Comparison of ENCODE assay signal across 8 mouse cellular contexts in the genomic region with DNA sequence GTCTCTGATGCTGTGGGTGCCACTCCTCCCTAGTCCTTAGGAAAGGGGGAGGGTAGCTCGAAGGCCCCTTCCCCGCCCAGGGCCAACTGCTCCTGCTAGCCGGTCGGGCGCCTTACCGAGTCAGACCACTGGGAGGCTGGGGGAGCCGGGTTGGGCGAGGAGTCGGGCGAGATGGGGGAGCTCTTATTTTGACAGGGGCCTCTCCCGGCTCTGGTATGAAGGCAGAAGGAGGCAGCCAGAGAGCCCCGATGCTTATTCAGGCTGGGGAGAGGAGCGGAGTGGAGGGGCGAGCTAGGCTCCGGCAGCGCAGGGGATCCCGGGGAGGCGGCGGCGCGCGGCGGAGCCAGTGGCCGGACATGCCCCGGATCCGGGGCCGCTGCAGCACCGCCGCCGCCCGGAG. TPM values are rescaled to one million over a fixed set of nuclear protein-coding genes. Genes with fewer than 3 reads are reported as not detected.
DNase-seq lines count a peak whose midpoint lies in the region; ATAC-seq and TF ChIP-seq lines count a peak whose summit lies in the region.

A gene (plus strand): TSS at position 274 of the 400 bp plus-strand sequence.

- TF ChIP-seq EP300 in heart, adult 2 months (IDR thresholded peaks at IDR 0.05; ENCODE audit: insufficient read depth, low read depth, low read length): peak; percentile 49; the same call in 1 of the 2 replicates

- peak; percentile 98 for DNase-seq in embryonic facial prominence, embryonic 10.5 days (ENCODE audit: low spot score)
- peak; percentile 94 to 95 for DNase-seq in heart, adult 2 months
- peak; percentile 93 for DNase-seq in kidney, adult 8-10 months
- DNase-seq in spleen, adult 18-20 months: peak; percentile 74 to 82

- WGBS in embryonic facial prominence, embryonic 10.5 days: under 1% methylated on average over 31 of the region's 31 CpGs
- under 1% methylated on average over 31 of the region's 31 CpGs for WGBS in heart, adult 2 months
- WGBS in limb, embryonic 13.5 days: under 1% methylated on average over 24 of the region's 31 CpGs
- under 1% methylated on average over 31 of the region's 31 CpGs for WGBS in midbrain, embryonic 15.5 days

- no peak for ATAC-seq in erythroblast, adult 5-6 weeks (replicated peaks; ENCODE audit: low FRiP score, poor library complexity, severe bottlenecking)
- ATAC-seq in limb, embryonic 13.5 days (ENCODE audit: low FRiP score, low read depth): peak; percentile 67
- peak; percentile 45 for ATAC-seq in midbrain, embryonic 15.5 days (replicated peaks)

- H3K36me3 ChIP-seq in erythroblast, embryonic 14.5 days (ENCODE audit: control insufficient read depth): no peaks in the 10 kb centered on the region
- 0 out of 2 replicates have a peak, but pooled peaks cover 7% of the 10 kb centered on the region for H3K36me3 ChIP-seq in embryonic facial prominence, embryonic 10.5 days (replicated peaks)
- H3K36me3 ChIP-seq in heart, adult 2 months (ENCODE audit: control insufficient read depth, insufficient read depth, low read length): peaks cover 2% of the 10 kb centered on the region; the same call in 1 of the 2 replicates
- H3K36me3 ChIP-seq in limb, embryonic 13.5 days: peaks cover 2% of the 10 kb centered on the region; the same call in 1 of the 2 replicates
- H3K36me3 ChIP-seq in midbrain, embryonic 15.5 days (replicated peaks): no peaks in the 10 kb centered on the region

- H3K4me3 ChIP-seq in erythroblast, embryonic 14.5 days (replicated peaks): peak within 1 kb of the TSS; percentile 62
- peak within 1 kb of the TSS; percentile 93 for H3K4me3 ChIP-seq in embryonic facial prominence, embryonic 10.5 days
- peak within 1 kb of the TSS; percentile 75 for H3K4me3 ChIP-seq in heart, adult 2 months
- H3K4me3 ChIP-seq in limb, embryonic 13.5 days: peak within 1 kb of the TSS; percentile 98
- H3K4me3 ChIP-seq in midbrain, embryonic 15.5 days: peak within 1 kb of the TSS; percentile 84

- H3K27ac ChIP-seq in embryonic facial prominence, embryonic 10.5 days (replicated peaks): peak within 1 kb of the TSS; percentile 96
- H3K27ac ChIP-seq in heart, adult 2 months: peak within 1 kb of the TSS; percentile 93
- peak within 1 kb of the TSS; percentile 98 for H3K27ac ChIP-seq in limb, embryonic 13.5 days
- peak within 1 kb of the TSS; percentile 98 for H3K27ac ChIP-seq in midbrain, embryonic 15.5 days

- intact Hi-C loops in heart, adult 2 months (cut with DNase I): loop anchor here (1.0 to 10.0 kb wide), 2 partner anchors 18 to 398 kb away; no protein-coding TSS in a partner anchor

- peak within 1 kb of the TSS; percentile 83 for H3K9ac ChIP-seq in heart, adult 2 months (ENCODE audit: low read depth, low read length)
- H3K9ac ChIP-seq in limb, embryonic 13.5 days: peak within 1 kb of the TSS; percentile 99
- H3K9ac ChIP-seq in midbrain, embryonic 15.5 days: peak within 1 kb of the TSS; percentile 97

- no peaks in the 10 kb centered on the region for H3K9me3 ChIP-seq in erythroblast, embryonic 14.5 days (ENCODE audit: control insufficient read depth, low read length)
- H3K9me3 ChIP-seq in embryonic facial prominence, embryonic 10.5 days: no peaks in the 10 kb centered on the region
- no peaks in the 10 kb centered on the region for H3K9me3 ChIP-seq in limb, embryonic 13.5 days
- no peaks in the 10 kb centered on the region for H3K9me3 ChIP-seq in midbrain, embryonic 15.5 days

- TF ChIP-seq CTCF in heart, adult 2 months (IDR thresholded peaks at IDR 0.05): peak; percentile 95

- H3K27me3 ChIP-seq in erythroblast, embryonic 14.5 days (ENCODE audit: control insufficient read depth): peaks cover 76% of the 10 kb centered on the region
- H3K27me3 ChIP-seq in embryonic facial prominence, embryonic 10.5 days (replicated peaks; ENCODE audit: low read depth, poor library complexity, severe bottlenecking): no peaks in the 10 kb centered on the region
- no peaks in the 10 kb centered on the region for H3K27me3 ChIP-seq in heart, adult 2 months (ENCODE audit: control insufficient read depth, insufficient read depth, low read length)
- H3K27me3 ChIP-seq in limb, embryonic 13.5 days: no peaks in the 10 kb centered on the region
- H3K27me3 ChIP-seq in midbrain, embryonic 15.5 days (replicated peaks): no peaks in the 10 kb centered on the region

- peak within 1 kb of the TSS; percentile 97 for H3K4me2 ChIP-seq in limb, embryonic 13.5 days (replicated peaks)
- H3K4me2 ChIP-seq in midbrain, embryonic 15.5 days: peak within 1 kb of the TSS; percentile 93

- peaks cover 28% of the 10 kb centered on the region for H3K4me1 ChIP-seq in erythroblast, embryonic 14.5 days (ENCODE audit: control insufficient read depth)
- peaks cover 83% of the 10 kb centered on the region for H3K4me1 ChIP-seq in embryonic facial prominence, embryonic 10.5 days
- peaks cover 22% of the 10 kb centered on the region for H3K4me1 ChIP-seq in heart, adult 2 months (ENCODE audit: control insufficient read depth, insufficient read depth, low read length)
- H3K4me1 ChIP-seq in limb, embryonic 13.5 days: peaks cover 60% of the 10 kb centered on the region
- H3K4me1 ChIP-seq in midbrain, embryonic 15.5 days: peaks cover 67% of the 10 kb centered on the region

- H3K79me2 ChIP-seq in heart, adult 2 months (replicated peaks; ENCODE audit: control insufficient read depth, insufficient read depth, low read length): no peaks in the 10 kb centered on the region

- peak; percentile 90 for TF ChIP-seq POLR2A in heart, adult 2 months (IDR thresholded peaks at IDR 0.05; ENCODE audit: insufficient read depth, low read depth, low read length)

RNA-seq across cellular contexts. Expression of the gene that starts here (rescaled TPM):
- 0.06 and 0.09 TPM in 2 replicates for polyA plus RNA-seq in erythroblast, embryonic 14.5 days (2012)
- 0.77 and 0.84 TPM in 2 replicates for total RNA-seq in erythroblast, adult 5-6 weeks (2015; ENCODE audit: low replicate concordance)
- 0.42 and 2.8 TPM in 2 replicates for total RNA-seq in erythroblast, adult 5-6 weeks (2017; ENCODE audit: low replicate concordance)
- 7.4 and 7.7 TPM in 2 replicates for polyA plus RNA-seq in embryonic facial prominence, embryonic 10.5 days (2016; fragmentation: Nextera tagmentation; extraction: Ambion mirVana)
- 10 to 100 TPM; 44.5 to 58.7 TPM for total RNA-seq in heart, adult 2 months (2021)
- polyA plus RNA-seq in heart, adult 2 months (2012; rRNA removed): 15.3 and 21.5 TPM in 2 replicates
- 14.5 and 15.0 TPM in 2 replicates for polyA plus RNA-seq in limb, embryonic 13.5 days (2015; fragmentation: Nextera tagmentation; extraction: Ambion mirVana)
- 12.5 and 13.0 TPM in 2 replicates for polyA plus RNA-seq in midbrain, embryonic 15.5 days (2015; fragmentation: Nextera tagmentation; extraction: Ambion mirVana)

Comparison
In these comparisons a context has a peak if more than half of its experiments do, and no peak if none do; other contexts are left out.
1. RNA of the gene that starts here (total RNA-seq): 44.5 to 58.7 TPM in heart, adult 2 months; 0.42 to 2.8 TPM in erythroblast, adult 5-6 weeks; every median in the first group is over 10 times any median in the second.
2. Peak in every context shown above with its lines, with median percentiles within 50 percentile points of each other: H3K4me3 ChIP-seq, DNase-seq, H3K27ac ChIP-seq and H3K9ac ChIP-seq.